Mouse (Mus musculus) lung, postnatal 14 days (tissue): ENCODE measurements at regions not wholly inside any gene's neighbourhood (a gene's known extent, or its start where the extent isn't known, plus 50 kb on each side); places are given as distances from the start of the nearest gene placed in this dataset.

Source experiments
- DNase-seq: peaks from one replicate; pipeline ENCODE4 v3.0.0; 2021

DNA sequence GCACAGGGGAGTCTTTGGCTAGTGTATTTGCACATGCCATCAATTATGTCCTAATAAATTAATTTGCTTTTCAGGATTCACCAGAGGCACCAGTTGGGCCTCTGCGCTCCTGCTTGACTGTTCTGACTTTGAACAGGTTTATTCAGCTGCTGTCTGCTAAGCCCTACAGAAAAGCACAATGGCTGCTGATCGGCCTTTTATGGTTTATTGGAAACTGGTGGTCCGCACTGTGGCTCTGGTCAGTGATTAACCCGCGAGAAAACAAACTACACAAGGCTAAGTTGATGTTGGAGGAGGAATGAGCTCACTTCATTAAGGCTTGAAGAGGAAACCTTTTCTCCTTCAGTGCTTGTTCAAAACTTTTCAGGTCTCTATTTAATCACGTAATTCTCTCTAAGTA, 208.4 kb upstream of the Gpr101 start:
- DNase-seq: no peak

DNA sequence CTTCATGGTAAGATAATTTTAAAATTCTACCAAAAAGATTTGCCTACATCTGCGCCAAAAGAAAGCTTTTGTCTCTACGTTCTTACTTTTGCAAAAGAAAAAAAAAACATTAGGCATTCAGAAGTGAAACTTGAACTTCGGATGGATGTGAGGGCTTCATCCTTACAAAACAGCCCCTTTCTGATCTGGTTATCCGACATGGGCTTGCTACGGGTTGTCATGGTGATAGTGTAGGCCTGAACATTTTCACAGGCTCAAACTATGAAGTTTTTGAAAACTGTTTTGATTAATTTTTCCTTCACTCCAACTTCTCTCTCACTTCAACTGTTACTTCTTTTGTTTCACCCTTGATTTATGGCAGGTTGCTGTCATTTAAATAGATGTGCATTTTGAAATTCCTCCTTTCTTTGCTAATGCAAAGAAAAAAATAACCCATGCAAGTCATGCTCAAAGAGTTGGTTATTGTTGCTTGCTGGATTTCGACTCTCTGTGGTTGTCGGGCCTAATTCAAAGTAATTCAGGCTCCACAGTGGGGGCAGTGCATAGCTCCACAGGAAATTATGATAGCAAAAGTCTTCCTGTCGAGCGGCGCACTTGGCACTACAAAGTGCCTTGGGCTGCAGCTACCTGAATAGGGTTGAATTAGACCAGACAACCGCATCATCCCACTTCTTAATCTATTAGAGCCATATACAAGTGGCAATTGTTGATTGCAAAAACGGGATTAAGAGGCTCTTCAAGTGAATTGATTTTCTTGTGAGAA, 205.7 kb upstream of the Gpr101 start:
- no peak for DNase-seq

DNA sequence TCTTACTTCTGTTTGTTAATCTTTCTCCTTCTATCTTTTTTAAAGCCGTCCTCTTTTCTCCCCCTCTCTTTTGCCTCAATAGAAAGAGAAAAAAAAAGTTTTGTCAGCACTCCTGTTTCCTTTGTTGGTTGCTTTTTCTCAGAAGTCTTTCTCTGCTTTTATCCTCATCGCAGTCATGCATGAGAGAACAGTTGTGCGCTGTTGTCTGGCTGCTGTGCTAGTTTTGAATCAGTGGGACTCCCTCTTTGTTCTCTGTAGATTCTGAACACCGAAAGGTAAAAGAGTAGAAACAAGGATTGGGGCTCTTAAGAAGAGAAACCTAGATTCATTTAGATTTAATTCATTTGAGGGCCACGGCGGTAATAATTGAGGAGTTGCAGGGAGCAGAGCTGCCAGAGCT, 204.9 kb upstream of the Gpr101 start:
- DNase-seq: no peak

DNA sequence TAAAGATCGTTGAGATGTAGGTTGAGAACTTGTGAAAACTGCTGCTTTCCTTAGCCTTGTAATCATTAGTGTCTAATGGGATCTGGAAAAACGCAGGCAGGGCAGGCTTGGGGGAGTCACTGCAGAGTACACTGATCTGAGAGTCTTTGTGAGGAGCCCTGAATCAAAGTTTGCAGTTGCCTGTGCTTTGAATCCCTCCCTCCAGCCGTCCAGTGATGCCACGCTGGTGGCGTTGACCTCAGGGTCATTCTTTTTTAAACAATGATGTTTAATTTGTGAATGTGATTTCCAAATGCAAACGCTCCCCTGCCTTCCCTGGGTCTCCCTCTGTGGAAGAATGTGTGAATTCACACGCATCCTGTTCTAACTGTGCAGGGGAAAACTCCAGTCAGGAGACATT, 204.4 kb upstream of the Gpr101 start:
- DNase-seq: no peak

DNA sequence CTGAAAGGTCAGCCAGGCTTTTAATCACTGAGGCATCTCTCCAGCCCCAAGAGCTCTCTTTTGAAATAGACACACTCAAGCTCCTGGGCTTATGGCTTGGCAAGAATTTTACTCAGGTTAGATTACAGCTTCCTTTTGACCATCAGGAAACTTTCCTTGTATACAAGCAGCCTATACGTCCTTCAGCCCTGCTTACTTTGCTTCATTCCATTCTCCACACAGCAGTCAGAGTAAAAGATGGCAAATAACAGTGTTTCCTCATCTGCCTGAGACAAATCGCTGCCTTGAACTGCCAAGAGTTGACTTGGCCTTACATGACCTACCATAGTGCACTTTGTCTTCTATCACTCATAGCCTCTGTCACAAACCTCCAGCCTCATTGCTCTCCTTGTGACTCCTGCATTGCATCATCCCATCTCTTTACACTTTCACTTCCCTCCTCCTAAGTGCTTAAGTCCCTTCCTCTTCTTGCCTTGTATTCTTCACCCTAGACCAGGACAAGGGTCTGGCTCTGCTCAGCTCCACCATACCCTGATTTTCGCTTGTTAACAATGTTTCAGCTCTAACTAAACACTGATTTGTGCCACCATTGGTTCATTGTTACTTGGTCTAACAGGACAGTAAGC, 203.2 kb upstream of the Gpr101 start:
- no peak for DNase-seq

DNA sequence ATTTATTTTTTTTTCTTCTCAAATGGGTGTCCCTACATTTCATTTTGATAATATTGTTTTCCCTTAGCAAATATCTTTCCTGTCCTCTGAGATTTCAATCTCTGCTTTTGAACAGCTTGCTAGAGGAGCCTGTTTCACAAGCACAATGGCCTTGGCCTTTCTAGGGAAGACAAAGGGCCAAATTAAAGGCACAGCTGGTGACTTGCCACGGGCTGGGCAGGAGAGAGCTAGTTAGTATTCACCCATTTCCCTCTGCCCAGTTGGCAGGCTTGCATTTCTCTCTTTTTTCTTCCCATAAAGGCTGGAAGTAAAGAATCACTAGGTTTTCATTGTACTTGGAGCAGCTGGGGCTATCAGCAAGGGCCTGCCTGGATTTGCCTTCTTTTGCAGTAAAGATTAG, 188.9 kb upstream of the Gpr101 start:
- DNase-seq: no peak

DNA sequence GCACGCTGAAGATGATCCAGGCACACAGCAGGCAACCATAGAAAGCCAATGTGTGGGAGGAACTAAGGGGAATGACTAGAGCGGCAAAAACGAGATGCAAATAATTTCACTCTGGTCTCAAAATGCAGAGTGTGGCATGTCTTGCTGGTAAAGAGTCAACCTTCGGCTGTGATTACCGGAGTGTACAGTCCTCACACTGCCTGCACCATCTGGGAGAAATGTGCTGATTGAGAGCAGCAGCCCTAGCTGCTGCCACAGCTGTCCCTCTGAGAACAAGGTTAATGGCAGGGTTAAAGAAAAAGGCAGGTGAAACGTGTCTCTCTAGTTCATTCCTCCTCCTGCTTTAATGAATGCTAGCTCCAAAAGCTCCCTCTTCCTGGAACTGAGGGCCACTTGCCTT, 173.2 kb upstream of the Gpr101 start:
- no peak for DNase-seq

DNA sequence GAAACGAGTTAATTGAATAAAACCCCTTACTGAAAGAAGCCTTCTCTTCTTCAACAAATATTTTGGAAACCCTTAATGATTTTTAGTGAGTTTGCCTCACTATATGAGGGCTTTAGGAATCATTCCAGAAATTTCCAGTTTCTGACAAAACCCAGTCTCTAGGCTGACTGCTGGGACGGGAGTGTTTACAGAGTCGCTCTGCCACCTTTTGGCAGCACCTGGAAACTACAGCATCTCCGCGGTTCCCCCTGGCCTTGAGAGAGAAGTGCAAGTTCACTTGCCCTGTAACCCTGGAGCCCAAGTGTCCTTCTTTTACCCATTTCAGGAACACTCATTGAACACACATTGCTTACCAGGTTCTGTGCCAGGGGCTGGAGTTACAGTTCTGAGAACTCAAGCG, 171.4 kb upstream of the Gpr101 start:
- DNase-seq: peak; percentile 23

DNA sequence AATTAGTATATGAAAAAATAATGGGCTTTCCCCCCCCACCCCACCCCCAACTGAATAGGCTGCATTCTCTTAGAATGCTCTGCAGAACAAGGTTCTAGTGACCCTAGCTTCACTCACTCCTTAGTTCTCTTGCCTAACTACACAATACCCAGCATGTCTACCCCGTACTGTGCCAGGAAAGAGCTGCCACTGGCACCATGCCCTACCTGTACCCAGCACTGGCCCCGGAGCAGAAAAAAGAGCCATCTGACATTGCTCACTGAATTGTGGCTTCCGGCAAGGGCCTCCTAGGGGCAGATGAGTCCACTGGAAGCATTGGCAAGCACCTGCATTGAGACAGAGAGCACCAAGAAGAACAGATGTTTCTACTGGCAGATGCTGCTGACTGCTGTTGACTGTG, 156.0 kb upstream of the Gpr101 start:
- DNase-seq: no peak

DNA sequence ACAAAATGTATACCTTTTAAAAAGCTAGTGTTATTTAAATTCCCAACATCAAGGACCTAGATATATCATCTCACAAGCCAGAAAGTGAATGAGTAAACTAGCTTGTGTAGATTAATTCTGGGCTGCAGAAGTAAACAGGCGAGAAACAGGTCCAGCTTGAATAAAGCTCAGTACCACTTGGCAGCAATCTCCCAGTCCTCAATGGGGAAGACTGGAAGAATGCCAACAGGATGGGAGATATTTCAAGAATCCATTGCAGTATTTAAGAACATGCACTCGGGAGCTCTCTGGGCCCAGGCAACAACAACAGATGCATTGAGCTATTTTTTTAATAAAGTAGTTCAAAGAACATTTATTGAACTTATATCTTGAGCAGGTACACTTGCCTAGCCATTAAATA, 152.5 kb upstream of the Gpr101 start:
- peak; percentile 1 for DNase-seq

DNA sequence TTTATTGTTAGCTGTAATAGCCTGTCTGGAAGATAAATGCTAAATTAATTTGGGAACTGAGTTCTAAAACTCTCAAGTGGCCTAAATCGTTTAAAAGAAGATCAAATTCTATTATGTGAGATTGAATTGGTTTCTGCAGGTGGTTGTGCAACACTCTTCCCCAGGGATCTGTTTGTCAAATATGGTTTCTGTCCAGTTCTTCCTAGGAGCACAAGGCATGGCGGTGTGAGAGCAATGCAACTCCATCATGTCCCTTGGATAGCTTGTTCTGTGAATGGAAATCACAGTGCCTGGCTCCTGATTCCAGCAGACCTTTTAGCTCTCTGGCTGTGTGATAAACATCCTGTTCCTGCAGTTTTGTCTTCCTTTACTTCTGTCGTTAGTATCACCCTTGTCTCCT, 151.9 kb upstream of the Gpr101 start:
- DNase-seq: no peak
